Mouse (Mus musculus) cerebellum, adult 11 months (tissue): ENCODE data around the gene Tff2.
A peak's percentile ranks its signal among the peaks of the same experiment; 100 is the strongest.

Source experiments
- DNase-seq: peaks from one replicate; pipeline ENCODE4 v3.0.0; 2022

The Tff2 gene

DNA sequence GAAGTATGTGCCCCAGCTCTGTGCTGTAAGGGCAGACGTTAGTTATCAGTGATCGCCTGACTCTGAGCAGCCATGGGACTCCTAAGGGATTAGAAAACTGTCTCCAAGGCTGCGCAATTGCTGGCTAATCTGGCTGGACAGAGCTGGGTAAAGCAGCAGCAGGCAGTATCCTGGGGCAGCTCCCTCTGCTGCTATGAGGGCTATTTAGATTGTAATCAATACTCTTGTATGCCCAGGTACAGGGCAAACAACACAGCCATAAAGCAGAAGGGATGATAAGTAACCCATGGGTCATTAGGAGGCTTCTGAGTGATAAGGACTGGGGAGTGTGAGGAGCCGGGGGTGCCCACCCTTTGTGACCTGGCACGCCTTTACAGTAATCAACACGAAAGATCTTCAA is 9.2 kb downstream of the Tff2 start:
- no peak for DNase-seq

DNA sequence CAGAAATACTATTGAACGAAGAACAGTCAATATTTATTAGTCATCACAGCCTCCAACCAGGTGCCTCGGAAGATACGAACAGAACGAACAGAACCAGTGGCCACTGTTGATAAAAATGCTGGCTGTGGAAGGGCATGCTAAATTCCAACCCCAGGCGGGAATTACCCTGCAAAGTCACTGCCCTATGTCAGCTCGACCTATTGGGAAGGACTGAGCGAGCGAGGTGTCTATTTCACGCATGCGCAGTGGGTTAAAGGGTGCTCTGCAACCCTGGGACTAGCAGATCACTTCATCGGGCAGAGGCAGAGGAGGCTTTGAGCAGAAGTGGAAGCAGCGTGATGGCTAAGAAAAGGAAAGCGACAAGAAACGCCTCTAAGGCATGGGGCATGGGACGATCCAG is 10.3 kb downstream of the Tff2 start:
- no peak for DNase-seq

GRCm38 (mm10) chr17:31131269-31131821 is 12.7 kb downstream of the Tff2 start:
- DNase-seq = peak; percentile 92

DNA sequence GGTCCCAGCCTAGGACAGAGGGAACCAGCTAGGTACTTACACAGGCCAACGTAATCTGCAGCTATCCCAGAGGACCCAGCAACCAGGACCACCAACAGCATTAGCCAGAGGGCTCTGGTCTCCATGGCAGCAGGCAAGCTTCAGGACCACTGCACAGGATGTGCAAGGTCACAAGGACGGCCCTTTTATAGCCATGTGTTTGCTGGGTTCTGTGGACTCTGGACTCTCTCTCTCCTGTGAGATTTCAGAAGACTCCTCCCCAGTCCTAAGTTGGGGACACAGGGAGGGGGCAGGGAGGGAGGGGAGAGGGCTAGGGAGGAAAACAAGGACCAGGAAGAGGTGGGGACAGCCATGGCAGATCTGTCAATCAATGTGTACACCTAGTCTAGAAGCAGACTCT is 14.6 kb downstream of the Tff2 start, which contains the start of gene Tff3:
Tff3 (minus strand) TSS at position 195 of the 400 bp plus-strand sequence.
- DNase-seq = no peak

DNA sequence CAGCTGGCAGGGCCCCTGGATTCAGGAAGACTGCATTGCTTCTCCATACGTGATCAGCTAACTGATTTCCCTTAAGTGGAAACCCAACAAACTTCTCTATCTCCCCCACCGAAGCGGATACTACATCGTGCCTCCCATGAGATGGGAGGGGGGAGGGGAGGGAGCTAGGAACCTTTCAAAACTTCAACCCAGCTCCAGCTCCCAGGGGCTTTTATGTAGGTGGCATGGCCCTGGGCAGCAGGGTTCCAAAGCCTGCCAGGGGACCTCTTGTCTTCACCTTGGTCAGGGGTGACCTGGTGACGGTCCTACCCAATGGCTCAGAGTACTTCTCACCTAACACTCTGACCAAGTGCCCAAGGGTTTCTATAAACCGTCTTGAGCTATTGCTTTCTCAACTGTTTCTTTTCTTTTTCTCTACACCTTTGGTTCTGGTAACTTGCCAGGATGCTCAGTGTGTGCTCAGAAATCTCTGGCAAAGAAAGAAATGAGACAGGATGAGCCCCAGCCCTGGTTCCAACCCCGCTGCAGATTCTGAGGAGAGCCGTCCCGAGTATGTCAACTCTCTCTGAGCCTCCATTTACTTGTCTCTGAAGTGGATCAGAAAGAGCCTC is 15.3 kb downstream of the Tff2 start:
- DNase-seq = no peak

GRCm38 (mm10) chr17:31125548-31126266 is 18.4 kb downstream of the Tff2 start:
- DNase-seq = peak; percentile 97

DNA sequence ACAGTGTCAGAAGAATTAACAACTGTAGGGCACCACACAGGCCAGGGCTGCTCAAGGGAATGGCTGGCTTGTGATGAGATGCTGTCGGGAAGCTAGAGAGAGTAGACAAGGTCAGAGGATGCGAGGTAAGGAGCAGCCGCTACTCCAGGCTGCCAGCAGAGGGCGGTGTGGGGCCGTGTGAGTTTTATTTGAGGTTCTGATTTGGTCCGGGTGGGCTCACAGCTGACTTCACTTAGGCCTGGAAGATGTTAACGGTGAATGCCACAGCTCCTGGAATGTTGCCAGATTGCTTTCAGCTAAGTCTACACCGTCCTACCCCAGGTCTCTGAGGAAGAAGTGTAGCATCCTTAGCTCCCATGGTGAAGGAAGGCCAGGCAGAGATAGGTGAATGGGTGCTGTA is 22.1 kb downstream of the Tff2 start:
- DNase-seq = peak; percentile 72

DNA sequence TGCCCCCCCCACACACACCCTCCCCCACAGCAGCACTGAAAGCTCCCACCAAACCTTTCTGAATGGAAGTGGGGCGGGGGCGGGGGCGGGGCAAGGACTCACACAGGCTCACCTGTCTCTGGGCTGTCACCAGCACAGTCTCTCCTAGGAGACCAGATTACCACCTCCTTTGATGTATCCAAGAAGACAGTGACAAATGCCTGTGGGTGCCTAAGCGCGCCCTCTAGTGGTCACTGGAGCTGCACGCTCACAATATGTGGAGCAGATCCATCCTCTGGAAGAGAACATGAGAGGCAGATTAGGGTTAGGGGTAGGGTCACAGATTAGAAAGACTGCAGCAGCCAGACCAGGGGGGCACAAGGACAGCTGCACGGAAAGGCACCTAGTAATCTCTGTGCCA is 24.7 kb downstream of the Tff2 start:
- peak; percentile 79 for DNase-seq

DNA sequence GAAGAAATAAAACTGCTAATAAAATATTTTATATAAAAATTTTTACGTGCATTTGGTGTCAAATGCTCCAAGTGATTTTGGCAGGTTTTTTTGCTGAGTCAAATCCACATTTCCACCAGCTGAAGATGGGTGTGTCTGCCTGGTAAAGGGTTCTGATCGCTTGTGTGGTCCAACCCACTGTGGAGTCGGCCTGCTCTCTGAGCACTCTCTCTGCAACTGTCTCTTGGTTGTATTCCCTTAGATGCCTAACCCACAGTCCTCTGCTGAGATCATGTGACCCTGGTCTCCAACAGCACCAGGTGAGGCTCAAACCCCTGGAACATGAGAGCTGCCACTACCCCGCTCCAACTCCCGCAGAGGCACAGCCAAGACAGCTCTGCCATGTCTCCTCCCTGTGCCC is 26.1 kb downstream of the Tff2 start:
- DNase-seq = no peak

DNA sequence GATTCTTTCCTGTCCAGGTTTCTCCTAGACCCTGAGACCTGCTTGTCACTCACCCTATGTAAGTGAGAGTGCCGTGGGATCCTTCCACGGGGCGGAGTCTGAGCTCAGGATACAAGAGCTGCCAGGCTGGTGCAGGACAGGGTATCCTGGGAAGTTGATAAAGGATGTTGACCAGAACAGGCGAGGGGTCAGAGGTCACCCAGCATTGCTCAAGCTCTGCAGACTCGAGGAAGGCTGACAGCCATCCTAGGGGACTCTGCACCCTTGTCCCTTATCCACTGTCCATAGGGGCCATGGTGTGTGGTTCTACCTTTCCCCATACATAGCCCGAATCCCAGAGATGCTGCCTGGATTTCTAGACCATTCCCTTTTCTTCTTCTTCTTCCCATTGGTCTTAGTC is 28.0 kb downstream of the Tff2 start:
- DNase-seq = no peak

DNA sequence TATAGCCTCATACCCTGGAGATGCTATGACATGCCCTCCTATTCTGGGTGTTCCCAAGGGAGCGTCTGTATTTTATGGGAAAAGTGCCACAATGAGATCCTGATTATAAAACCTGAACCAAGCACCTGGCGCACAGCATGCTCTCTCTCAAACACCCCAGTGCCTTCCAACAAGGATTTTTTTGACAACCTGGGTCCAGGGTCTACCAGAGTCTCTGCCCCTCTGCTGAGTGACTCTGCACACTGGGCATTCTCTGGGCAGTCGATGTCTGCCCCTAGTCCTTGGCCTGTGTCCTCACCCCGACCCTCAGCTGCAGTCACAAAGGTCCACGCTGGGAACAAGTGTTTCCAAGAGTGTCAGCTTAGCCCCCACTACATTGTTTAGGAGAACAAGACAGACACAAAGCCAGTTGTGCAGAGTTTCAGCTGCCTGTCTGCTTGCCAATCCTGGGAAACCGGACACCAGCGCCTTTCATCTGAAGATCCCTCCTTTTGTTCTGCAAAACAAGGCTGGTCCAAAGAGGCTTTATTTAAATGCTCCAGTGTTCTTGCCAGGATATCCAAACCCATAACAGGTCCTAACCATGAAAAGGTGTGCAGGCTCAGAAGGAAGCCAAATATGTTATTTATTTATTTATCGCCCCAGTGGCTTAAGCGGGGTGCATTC is 30.8 kb downstream of the Tff2 start:
- no peak for DNase-seq

GRCm38 (mm10) chr17:31108388-31108787 is 35.7 kb downstream of the Tff2 start:
- DNase-seq = no peak

DNA sequence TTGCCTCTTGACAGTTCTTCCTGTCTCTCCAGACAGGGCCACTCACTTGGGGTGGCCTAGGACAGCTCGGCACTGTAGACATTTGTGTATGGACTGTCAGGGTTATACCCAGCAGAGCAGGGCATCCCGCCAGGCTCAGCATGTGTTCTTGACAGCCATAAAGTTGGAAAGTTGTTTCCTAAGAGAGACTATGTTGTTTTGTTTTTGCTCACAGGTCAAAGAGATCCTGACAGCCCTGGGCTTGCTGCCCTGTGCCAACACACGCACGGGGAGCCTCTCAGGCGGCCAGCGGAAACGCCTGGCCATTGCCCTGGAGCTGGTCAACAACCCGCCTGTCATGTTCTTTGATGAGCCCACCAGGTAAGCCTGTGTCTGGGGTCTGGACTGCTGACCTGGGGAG is 40.3 kb downstream of the Tff2 start:
- DNase-seq = no peak

DNA sequence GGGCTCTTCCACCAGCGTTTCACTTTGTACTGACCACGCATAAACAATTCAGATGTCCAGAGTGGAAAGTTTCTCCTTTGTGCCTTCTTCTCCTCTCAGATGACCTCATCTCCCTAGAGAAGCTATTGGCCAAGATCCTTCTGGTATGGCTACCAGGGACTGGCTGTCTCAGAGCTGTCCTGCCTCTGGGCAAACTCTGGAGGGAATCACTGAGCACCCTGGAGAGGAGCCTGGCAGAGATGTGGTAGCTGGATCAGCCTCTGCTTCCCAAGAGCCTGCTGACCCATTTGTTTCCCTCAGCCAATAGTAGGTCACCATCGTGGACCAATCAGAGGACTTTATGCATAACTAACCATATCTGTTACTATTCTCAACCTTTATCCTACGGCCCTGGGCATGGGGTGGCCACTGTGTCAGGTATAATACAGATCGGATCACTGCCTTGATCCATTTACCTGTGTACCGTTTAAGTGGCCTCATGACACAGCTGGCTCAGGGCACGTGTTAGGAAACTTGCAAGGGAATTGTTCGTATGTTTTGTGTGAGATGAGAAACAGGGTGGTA is 41.0 kb downstream of the Tff2 start:
- no peak for DNase-seq

GRCm38 (mm10) chr17:31098788-31099187 is 45.3 kb downstream of the Tff2 start:
- no peak for DNase-seq

GRCm38 (mm10) chr17:31096893-31097292 is 47.2 kb downstream of the Tff2 start:
- no peak for DNase-seq

GRCm38 (mm10) chr17:31095570-31095969 is 48.5 kb downstream of the Tff2 start:
- DNase-seq = no peak

- DNase-seq = no peak
These were observed 49.3 kb downstream of the Tff2 start for GRCm38 (mm10) chr17:31094781-31095180.
